Mouse (Mus musculus) midbrain, embryonic 15.5 days (tissue): ENCODE data around the gene Dscaml1. TPM values are rescaled to one million over a fixed set of nuclear protein-coding genes. Genes with fewer than 3 reads are reported as not detected.

ENCODE experiments used
- ATAC-seq: fragments of 200-750 bp; cut with Nextera tagmentation; replicated peaks from 2 replicates; pipeline ENCODE4 v1.8.0; 2017; ENCODE audit warnings: moderate TSS enrichment
- H3K27ac ChIP-seq: fragments of 300-500 bp; sonication (generic); 2 replicates; pipeline ENCODE4 v1.5.1; 2015; ENCODE audit warnings: mild to moderate bottlenecking, inconsistent platforms
- H3K27me3 ChIP-seq: fragments of 300-500 bp; sonication (generic); replicated peaks from 2 replicates; pipeline ENCODE4 v1.6.1; 2015; ENCODE audit warnings: inconsistent platforms
- H3K36me3 ChIP-seq: fragments of 300-500 bp; sonication (generic); replicated peaks from 2 replicates; pipeline ENCODE4 v1.6.1; 2015; ENCODE audit warnings: inconsistent platforms
- H3K4me1 ChIP-seq: fragments of 300-500 bp; sonication (generic); 2 replicates; pipeline ENCODE4 v1.6.1; 2015; ENCODE audit warnings: inconsistent platforms
- H3K4me2 ChIP-seq: fragments of 300-500 bp; sonication (generic); 2 replicates; pipeline ENCODE4 v1.6.1; 2015; ENCODE audit warnings: inconsistent platforms, mild to moderate bottlenecking, moderate library complexity
- H3K4me3 ChIP-seq: fragments of 300-500 bp; sonication (generic); 2 replicates; pipeline ENCODE4 v1.5.1; 2015; ENCODE audit warnings: mild to moderate bottlenecking, inconsistent platforms
- H3K9ac ChIP-seq: fragments of 300-500 bp; sonication (generic); 2 replicates; pipeline ENCODE4 v1.6.1; 2015; ENCODE audit warnings: mild to moderate bottlenecking, inconsistent platforms
- H3K9me3 ChIP-seq: fragments of 300-500 bp; sonication (generic); 2 replicates; pipeline ENCODE4 v1.6.1; 2016; ENCODE audit warnings: inconsistent platforms
- WGBS: fragments of 180-500 bp; shearing (Covaris S2); methylation state at CpG from one replicate; pipeline ENCODE4 v1.1.7; 2015; ENCODE audit warnings: mixed read lengths; 5-methylcytosine and 5-hydroxymethylcytosine counted together
- polyA plus RNA-seq: library from polyadenylated mRNA; unstranded; fragments of >200 nt; fragmentation: Nextera tagmentation; extraction: Ambion mirVana; gene quantifications from 2 replicates; pipeline ENCODE4 v1.2.1, GENCODE M21; 2015

The Dscaml1 gene
- polyA plus RNA-seq, 1 experiment from 2014 or later: 19.6 TPM

DNA sequence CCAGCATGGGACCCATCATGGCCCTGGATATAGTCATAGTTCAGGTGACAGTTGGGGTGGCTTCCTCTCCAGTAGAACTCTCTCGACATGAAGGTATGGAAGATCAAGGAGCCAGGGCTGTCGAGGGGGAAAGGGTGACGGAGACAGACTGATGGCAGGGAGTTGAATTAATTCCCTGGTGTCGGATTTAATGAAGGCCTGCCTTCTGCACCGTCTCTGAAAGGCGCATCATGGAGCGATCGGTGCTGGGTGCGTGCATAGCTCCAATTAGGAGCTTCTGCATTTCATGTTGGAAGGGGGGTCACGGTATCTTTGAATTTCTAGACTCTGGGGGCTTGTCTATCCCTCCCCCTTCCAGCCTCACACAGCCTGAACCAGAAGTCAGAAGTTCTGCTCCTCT lies 41.8 kb downstream of the Dscaml1 start:
- WGBS: 58% methylated on average over 10 of the region's 10 CpGs
- Histone ChIP-seq H3K9me3 (no peaks in the 10 kb centered on the region), H3K4me1 (peaks cover 34% of the 10 kb centered on the region), H3K27ac (no peak overlapping the region), H3K4me2 (no peak overlapping the region), H3K9ac (no peak overlapping the region), H3K36me3 (no peaks in the 10 kb centered on the region), H3K27me3 (no peaks in the 10 kb centered on the region), H3K4me3 (no peak overlapping the region)
- no peak; the same call in 1 of the 2 replicates for ATAC-seq

GRCm38 (mm10) chr9:45470746-45471471 lies 44.5 kb downstream of the Dscaml1 start:
- no peak overlapping the region for H3K4me2 ChIP-seq
- WGBS: 59% methylated on average over 10 of the region's 10 CpGs
- peak overlapping the region; percentile 78 for H3K27ac ChIP-seq
- H3K36me3 ChIP-seq: no peaks in the 10 kb centered on the region
- no peaks in the 10 kb centered on the region for H3K9me3 ChIP-seq
- ATAC-seq: no peak
- no peak overlapping the region for H3K4me3 ChIP-seq
- peaks cover 31% of the 10 kb centered on the region for H3K4me1 ChIP-seq
- no peaks in the 10 kb centered on the region for H3K27me3 ChIP-seq
- H3K9ac ChIP-seq: no peak overlapping the region

GRCm38 (mm10) chr9:45471691-45472090 lies 45.3 kb downstream of the Dscaml1 start:
- H3K4me3 ChIP-seq: no peak overlapping the region
- peak; percentile 40; the same call in 1 of the 2 replicates for ATAC-seq
- no peak overlapping the region for H3K9ac ChIP-seq
- 11% methylated on average over 9 of the region's 9 CpGs for WGBS
- H3K4me1 ChIP-seq: peaks cover 31% of the 10 kb centered on the region
- no peak overlapping the region for H3K4me2 ChIP-seq
- no peaks in the 10 kb centered on the region for H3K27me3 ChIP-seq
- H3K27ac ChIP-seq: peak overlapping the region; percentile 77
- H3K36me3 ChIP-seq: no peaks in the 10 kb centered on the region
- no peaks in the 10 kb centered on the region for H3K9me3 ChIP-seq

DNA sequence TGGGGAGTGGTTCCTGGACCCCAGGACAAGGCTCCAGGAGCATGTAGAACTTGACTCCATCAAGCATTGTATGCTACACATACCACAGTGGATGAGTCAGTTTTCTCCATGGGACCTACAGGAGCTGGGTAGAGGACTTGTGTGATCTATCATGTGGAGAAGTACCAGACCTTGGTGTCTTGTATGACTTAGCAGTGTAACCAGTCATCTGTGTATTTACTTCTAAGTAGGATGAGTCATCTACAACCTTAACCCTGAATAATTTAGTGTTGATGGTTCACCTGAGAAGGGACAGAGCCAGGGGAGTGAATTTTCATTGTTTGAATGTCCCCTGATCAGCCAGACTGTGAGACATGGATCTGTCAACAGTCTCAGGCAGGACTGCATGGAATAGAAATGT lies 48.4 kb downstream of the Dscaml1 start:
- no peaks in the 10 kb centered on the region for H3K36me3 ChIP-seq
- no peak for ATAC-seq
- no peaks in the 10 kb centered on the region for H3K27me3 ChIP-seq

GRCm38 (mm10) chr9:45480936-45481335 lies 54.5 kb downstream of the Dscaml1 start:
- Histone ChIP-seq H3K9ac (no peak overlapping the region), H3K4me2 (no peak overlapping the region), H3K27me3 (no peaks in the 10 kb centered on the region), H3K36me3 (no peaks in the 10 kb centered on the region), H3K4me3 (no peak overlapping the region), H3K4me1 (no peaks in the 10 kb centered on the region), H3K27ac (no peak overlapping the region), H3K9me3 (no peaks in the 10 kb centered on the region)
- no peak for ATAC-seq
- WGBS: 90% methylated on average over 9 of the region's 9 CpGs

More for the DNA sequence above, 48.4 kb downstream of the Dscaml1 start:
- no peak overlapping the region for H3K4me2 ChIP-seq
- no peak overlapping the region for H3K4me3 ChIP-seq
- H3K4me1 ChIP-seq: peaks cover 23% of the 10 kb centered on the region
- no peak overlapping the region for H3K27ac ChIP-seq
- H3K9ac ChIP-seq: no peak overlapping the region
- H3K9me3 ChIP-seq: no peaks in the 10 kb centered on the region

GRCm38 (mm10) chr9:45486665-45487074 lies 60.2 kb downstream of the Dscaml1 start:
- ATAC-seq: no peak
- Histone ChIP-seq H3K4me1 (no peaks in the 10 kb centered on the region), H3K36me3 (no peaks in the 10 kb centered on the region), H3K9me3 (no peaks in the 10 kb centered on the region), H3K27ac (no peak overlapping the region), H3K4me2 (no peak overlapping the region), H3K9ac (no peak overlapping the region), H3K27me3 (no peaks in the 10 kb centered on the region), H3K4me3 (no peak overlapping the region)
- 78% methylated on average over 4 of the region's 4 CpGs for WGBS

- Histone ChIP-seq H3K36me3 (no peaks in the 10 kb centered on the region), H3K27ac (no peak overlapping the region), H3K27me3 (no peaks in the 10 kb centered on the region), H3K9me3 (no peaks in the 10 kb centered on the region), H3K4me1 (no peaks in the 10 kb centered on the region), H3K4me3 (no peak overlapping the region), H3K4me2 (no peak overlapping the region), H3K9ac (no peak overlapping the region)
- no peak for ATAC-seq
- WGBS: 78% methylated on average over 12 of the region's 12 CpGs
These were observed 60.9 kb downstream of the Dscaml1 start for GRCm38 (mm10) chr9:45487179-45487801.

GRCm38 (mm10) chr9:45490899-45491298 lies 64.5 kb downstream of the Dscaml1 start:
- Histone ChIP-seq H3K36me3 (no peaks in the 10 kb centered on the region), H3K4me3 (no peak overlapping the region), H3K4me1 (no peaks in the 10 kb centered on the region), H3K9ac (no peak overlapping the region), H3K27me3 (no peaks in the 10 kb centered on the region), H3K4me2 (no peak overlapping the region), H3K27ac (no peak overlapping the region), H3K9me3 (no peaks in the 10 kb centered on the region)
- ATAC-seq: no peak
- WGBS: 94% methylated on average over 2 of the region's 2 CpGs

DNA sequence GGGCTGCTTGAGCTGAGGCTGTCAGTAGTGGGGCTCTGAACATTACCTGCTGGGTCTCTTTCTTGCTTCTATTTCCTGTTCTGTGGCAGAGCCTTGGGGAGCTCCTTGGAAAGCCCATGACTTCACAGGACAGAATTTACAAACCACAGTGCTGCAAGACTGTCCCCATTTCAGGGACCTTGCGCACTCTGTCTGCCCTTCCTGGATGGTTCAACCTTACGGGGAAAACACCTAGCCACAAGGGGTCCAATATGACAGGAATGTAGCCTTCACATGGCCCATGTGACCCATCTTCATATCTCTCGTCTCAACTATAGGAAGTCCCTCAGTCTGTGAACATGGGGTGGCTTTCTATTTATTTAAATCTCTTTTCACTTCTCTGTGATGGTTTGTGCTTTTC lies 68.5 kb downstream of the Dscaml1 start:
- H3K4me3 ChIP-seq: no peak overlapping the region
- H3K4me1 ChIP-seq: peaks cover 6% of the 10 kb centered on the region
- no peak overlapping the region for H3K9ac ChIP-seq
- H3K4me2 ChIP-seq: no peak overlapping the region
- no peaks in the 10 kb centered on the region for H3K9me3 ChIP-seq
- no peak for ATAC-seq
- 96% methylated on average over 3 of the region's 3 CpGs for WGBS
- H3K27ac ChIP-seq: no peak overlapping the region
- H3K27me3 ChIP-seq: no peaks in the 10 kb centered on the region
- H3K36me3 ChIP-seq: no peaks in the 10 kb centered on the region

DNA sequence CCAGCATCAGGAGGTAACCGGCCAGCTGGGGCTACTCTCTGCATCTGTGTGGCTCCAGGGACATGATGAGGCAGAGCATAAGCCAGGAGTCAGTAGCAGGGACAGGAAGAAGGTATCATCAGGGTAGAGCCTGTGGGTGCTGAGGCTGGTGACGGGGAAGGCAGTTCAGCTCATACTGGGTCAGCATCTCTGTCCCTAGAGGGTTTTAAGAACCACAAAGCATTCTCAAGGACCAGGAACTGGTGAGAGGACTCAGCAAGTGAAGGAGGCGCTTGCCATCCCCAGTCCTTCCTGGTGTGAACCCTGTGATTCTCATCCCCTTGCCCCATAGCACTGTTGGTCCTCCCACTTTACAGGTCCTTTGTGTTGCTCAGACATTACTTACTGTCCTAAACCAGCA lies 69.9 kb downstream of the Dscaml1 start:
- Histone ChIP-seq H3K9me3 (no peaks in the 10 kb centered on the region), H3K27ac (no peak overlapping the region), H3K27me3 (no peaks in the 10 kb centered on the region), H3K36me3 (no peaks in the 10 kb centered on the region), H3K4me2 (no peak overlapping the region), H3K4me1 (peaks cover 9% of the 10 kb centered on the region), H3K9ac (no peak overlapping the region), H3K4me3 (no peak overlapping the region)
- no peak for ATAC-seq
- 95% methylated on average over 3 of the region's 3 CpGs for WGBS

- Histone ChIP-seq H3K36me3 (no peaks in the 10 kb centered on the region), H3K27me3 (no peaks in the 10 kb centered on the region), H3K27ac (no peak overlapping the region), H3K4me3 (no peak overlapping the region), H3K4me1 (peaks cover 14% of the 10 kb centered on the region), H3K9me3 (no peaks in the 10 kb centered on the region), H3K4me2 (no peak overlapping the region), H3K9ac (no peak overlapping the region)
- no peak for ATAC-seq
- 85% methylated on average over 1 of the region's 1 CpGs for WGBS
These were observed 70.5 kb downstream of the Dscaml1 start for GRCm38 (mm10) chr9:45496944-45497343.

GRCm38 (mm10) chr9:45499267-45499666 lies 72.8 kb downstream of the Dscaml1 start:
- H3K4me3 ChIP-seq: no peak overlapping the region
- no peak overlapping the region for H3K4me2 ChIP-seq
- no peak overlapping the region for H3K27ac ChIP-seq
- no peaks in the 10 kb centered on the region for H3K36me3 ChIP-seq
- 51% methylated on average over 10 of the region's 10 CpGs for WGBS
- ATAC-seq: 0 out of 2 replicates have a peak, but pooled peaks have one; percentile 61
- H3K4me1 ChIP-seq: peaks cover 22% of the 10 kb centered on the region
- H3K9me3 ChIP-seq: no peaks in the 10 kb centered on the region
- no peak overlapping the region for H3K9ac ChIP-seq
- H3K27me3 ChIP-seq: no peaks in the 10 kb centered on the region

DNA sequence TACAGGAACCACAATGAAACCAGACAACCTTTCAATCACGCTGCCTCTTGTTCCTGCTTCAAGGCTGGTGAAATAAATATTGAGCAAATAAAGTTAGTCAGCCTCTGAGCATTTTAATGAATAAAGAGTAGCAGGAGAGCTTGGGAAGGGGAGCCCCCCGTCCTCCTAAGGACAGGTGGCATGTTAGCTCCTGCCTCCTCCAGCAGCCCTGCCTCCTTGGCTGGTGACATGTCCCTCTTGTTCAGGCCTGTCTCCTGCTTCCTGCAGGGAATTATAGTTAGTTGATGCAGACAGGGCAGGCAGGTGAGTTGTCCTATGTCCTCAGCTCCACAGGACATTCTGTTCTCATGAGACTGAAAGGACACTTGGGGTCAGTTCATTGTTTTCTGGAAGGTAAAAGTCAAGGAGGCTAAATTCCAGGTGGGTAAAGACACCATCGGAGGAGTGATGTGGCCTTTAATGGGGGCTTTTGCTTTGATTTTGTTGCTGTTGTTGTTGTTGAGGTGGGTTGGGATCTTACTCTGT lies 73.7 kb downstream of the Dscaml1 start:
- 77% methylated on average over 3 of the region's 3 CpGs for WGBS
- H3K9ac ChIP-seq: no peak overlapping the region
- ATAC-seq: no peak

More for the DNA sequence above, 73.7 kb downstream of the Dscaml1 start:
- H3K9me3 ChIP-seq: no peaks in the 10 kb centered on the region
- H3K36me3 ChIP-seq: no peaks in the 10 kb centered on the region
- no peaks in the 10 kb centered on the region for H3K27me3 ChIP-seq
- H3K4me2 ChIP-seq: no peak overlapping the region
- no peak overlapping the region for H3K27ac ChIP-seq
- peaks cover 29% of the 10 kb centered on the region for H3K4me1 ChIP-seq
- no peak overlapping the region for H3K4me3 ChIP-seq
